Comparison of ENCODE assay signal across 12 mouse cellular contexts in the genomic region with DNA sequence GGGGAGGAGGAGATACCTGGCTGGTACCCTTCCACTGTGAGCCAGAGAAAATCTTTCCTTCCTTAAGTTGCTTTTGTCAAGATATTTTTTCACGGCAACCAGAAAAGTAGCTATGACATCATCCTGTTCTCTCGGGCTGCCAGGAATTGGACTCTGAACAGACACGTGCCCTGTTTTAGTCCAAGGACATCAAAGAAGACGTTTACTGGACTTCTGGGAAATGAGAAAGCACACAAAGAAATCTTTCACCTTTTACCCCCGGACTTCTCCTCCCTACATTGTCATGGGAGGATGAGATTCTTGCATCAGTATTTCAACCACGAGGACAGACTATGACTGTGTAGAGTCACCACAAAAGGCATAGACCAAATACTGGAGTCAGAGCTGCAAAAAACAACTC. TPM values are rescaled to one million over a fixed set of nuclear protein-coding genes. Genes with fewer than 3 reads are reported as not detected.
A peak's percentile ranks its signal among the peaks of the same experiment; 100 is the strongest.
DNase-seq lines count a peak whose midpoint lies in the region; ATAC-seq and TF ChIP-seq lines count a peak whose summit lies in the region.
"Had no signal": no experiment of that assay in that cellular context is flagged by ENCODE, and none has a peak within 500 bp of the region (broad histone marks: within the 10 kb centered on the region; RNA-seq: fewer than 3 reads in every experiment).

No protein-coding gene starts in this region.

- ATAC-seq in hindbrain, postnatal 0 days = 0 out of 2 replicates have a peak, but pooled peaks have one; percentile 27
- no peak for ATAC-seq in hindbrain, embryonic 13.5 days (ENCODE audit: low FRiP score)
- ATAC-seq in limb, embryonic 15.5 days (ENCODE audit: insufficient number of reproducible peaks, low FRiP score, low TSS enrichment, low read depth) = no peak

- H3K9ac ChIP-seq in hindbrain, postnatal 0 days (replicated peaks; ENCODE audit: low read length) = no peak overlapping the region
- H3K9ac ChIP-seq in hindbrain, embryonic 13.5 days = no peak overlapping the region
- no peak overlapping the region for H3K9ac ChIP-seq in limb, embryonic 15.5 days
- H3K9ac ChIP-seq: liver, embryonic 14.5 days had no signal

- H3K4me2 ChIP-seq in hindbrain, postnatal 0 days (ENCODE audit: low read depth, low read length) = no peak overlapping the region
- H3K4me2 ChIP-seq in hindbrain, embryonic 13.5 days = no peak overlapping the region
- H3K4me2 ChIP-seq in limb, embryonic 15.5 days = no peak overlapping the region

- H3K27me3 ChIP-seq in hindbrain, postnatal 0 days (ENCODE audit: insufficient read depth, low read length) = no peaks in the 10 kb centered on the region
- H3K27me3 ChIP-seq in hindbrain, embryonic 13.5 days = no peaks in the 10 kb centered on the region
- H3K27me3 ChIP-seq in limb, embryonic 15.5 days = no peaks in the 10 kb centered on the region

- no peaks in the 10 kb centered on the region for H3K9me3 ChIP-seq in hindbrain, postnatal 0 days (ENCODE audit: low read length)
- no peaks in the 10 kb centered on the region for H3K9me3 ChIP-seq in hindbrain, embryonic 13.5 days
- H3K9me3 ChIP-seq in limb, embryonic 15.5 days = no peaks in the 10 kb centered on the region

- H3K36me3 ChIP-seq in hindbrain, postnatal 0 days (ENCODE audit: insufficient read depth, low read length) = no peaks in the 10 kb centered on the region
- H3K36me3 ChIP-seq in hindbrain, embryonic 13.5 days = no peaks in the 10 kb centered on the region
- H3K36me3 ChIP-seq in limb, embryonic 15.5 days = 0 out of 2 replicates have a peak, but pooled peaks cover 7% of the 10 kb centered on the region

- TF ChIP-seq CTCF in hindbrain, postnatal 0 days (IDR thresholded peaks at IDR 0.05; ENCODE audit: low read depth) = no peak

- DNase-seq in adrenal gland, adult 2 months = peak; percentile 57
- no peak for DNase-seq in adrenal gland, adult 8-10 months
- DNase-seq in hindbrain, postnatal 0 days (ENCODE audit: low spot score) = peak; percentile 25
- DNase-seq in MN1 (ENCODE audit: low spot score) = peak; percentile 64
- no peak for DNase-seq in T-cell, adult 2 months (ENCODE audit: low spot score)
- DNase-seq in urinary bladder, postnatal 25 days (ENCODE audit: low spot score) = no peak
- DNase-seq: gastrocnemius, postnatal 25 days; kidney, postnatal 25 days; spleen, adult 18-20 months had no signal

- WGBS in hindbrain, postnatal 0 days = 20% methylated on average over 6 of the region's 6 CpGs
- WGBS in hindbrain, embryonic 13.5 days = 39% methylated on average over 6 of the region's 6 CpGs
- WGBS in limb, embryonic 15.5 days = 21% methylated on average over 6 of the region's 6 CpGs

- H3K27ac ChIP-seq in hindbrain, postnatal 0 days = no peak overlapping the region; the same call in 1 of the 2 replicates
- H3K27ac ChIP-seq in hindbrain, embryonic 13.5 days = no peak overlapping the region
- 0 out of 2 replicates have a peak overlapping the region, but pooled peaks have one; percentile 54 for H3K27ac ChIP-seq in limb, embryonic 15.5 days
- H3K27ac ChIP-seq: liver, embryonic 14.5 days had no signal

- H3K4me3 ChIP-seq in hindbrain, postnatal 0 days (ENCODE audit: low read length) = no peak overlapping the region
- no peak overlapping the region for H3K4me3 ChIP-seq in hindbrain, embryonic 13.5 days
- H3K4me3 ChIP-seq in limb, embryonic 15.5 days = no peak overlapping the region

- no peaks in the 10 kb centered on the region; the same call in 1 of the 2 replicates for H3K4me1 ChIP-seq in hindbrain, postnatal 0 days (ENCODE audit: insufficient read depth, low read length)
- H3K4me1 ChIP-seq in hindbrain, embryonic 13.5 days (replicated peaks) = peaks cover 24% of the 10 kb centered on the region
- H3K4me1 ChIP-seq in limb, embryonic 15.5 days = peaks cover 24% of the 10 kb centered on the region

RNA-seq across cellular contexts. Expression of a gene that starts 14.7 kb away (rescaled TPM):
- total RNA-seq in adrenal gland, adult 2 months (2021) = 100 to 1,000 TPM; 137 to 190 TPM
- 137 and 140 TPM in 2 replicates for polyA plus RNA-seq in adrenal gland, adult 2 months (2012; rRNA removed)
- 100 to 1,000 TPM; 111 to 179 (median 142) TPM for total RNA-seq in adrenal gland, adult 8-10 months (2022)
- total RNA-seq in hindbrain, postnatal 0 days (2014; rRNA removed) = 13.2 and 17.9 TPM in 2 replicates
- 10.0 and 11.2 TPM in 2 replicates for polyA plus RNA-seq in hindbrain, postnatal 0 days (2015; fragmentation: Nextera tagmentation; extraction: Ambion mirVana)
- polyA plus RNA-seq in hindbrain, embryonic 13.5 days (2015; fragmentation: Nextera tagmentation; extraction: Ambion mirVana) = 5.3 and 6.1 TPM in 2 replicates
- polyA plus RNA-seq in limb, embryonic 15.5 days (2015; fragmentation: Nextera tagmentation; extraction: Ambion mirVana) = 27.1 and 38.1 TPM in 2 replicates

Comparison
In these comparisons a context has a peak if more than half of its experiments do, and no peak if none do; other contexts are left out.
1. DNase-seq: peak in adrenal gland, adult 2 months (single experiment), hindbrain, postnatal 0 days (single experiment) and MN1 (single experiment); none in adrenal gland, adult 8-10 months (single experiment), T-cell, adult 2 months (single experiment) and urinary bladder, postnatal 25 days (single experiment).